Mouse (Mus musculus) spleen, adult 2 months (tissue): ENCODE data around the gene Itpr1. TPM values are rescaled to one million over a fixed set of nuclear protein-coding genes. Genes with fewer than 3 reads are reported as not detected.
"Not testable (repeated sequence)": the region's sequence is repeated elsewhere in the genome, so short reads cannot be mapped to it uniquely, and the experiment has no call there.

Experiments
- DNase-seq, 2 experiments: peaks; one replicate each; pipeline versions ENCODE4 v3.0.0 to v3.0.0-alpha.2; 2012 to 2021; ENCODE audit warnings: low spot score in 2 of 2, low read depth in 1 of 2
- H3K27ac ChIP-seq: fragments of 200-500 bp; 2 replicates; pipeline ENCODE4 v1.5.1; 2012; ENCODE audit warnings: low read length, inconsistent platforms; ENCODE audit not compliant: insufficient read depth
- H3K27me3 ChIP-seq: fragments of 200-500 bp; 2 replicates; pipeline ENCODE4 v1.6.1; 2012; ENCODE audit warnings: mild to moderate bottlenecking, moderate library complexity, low read length, inconsistent platforms; ENCODE audit not compliant: control insufficient read depth, insufficient read depth
- H3K36me3 ChIP-seq: fragments of 200-500 bp; 2 replicates; pipeline ENCODE4 v1.6.1; 2012; ENCODE audit warnings: mild to moderate bottlenecking, low read length, inconsistent platforms; ENCODE audit not compliant: control insufficient read depth, insufficient read depth
- H3K4me1 ChIP-seq: fragments of 200-500 bp; 2 replicates; pipeline ENCODE4 v1.6.1; 2011; ENCODE audit warnings: inconsistent platforms; ENCODE audit not compliant: control insufficient read depth, insufficient read depth, insufficient read length
- H3K4me3 ChIP-seq: fragments of 200-500 bp; 2 replicates; pipeline ENCODE4 v1.5.1; 2011; ENCODE audit warnings: mild to moderate bottlenecking, inconsistent platforms; ENCODE audit not compliant: insufficient read depth, insufficient read length; ENCODE audit errors: extremely low read depth
- CTCF ChIP-seq: fragments of 200-500 bp; IDR thresholded peaks from 2 replicates; pipeline ENCODE4 v1.5.1; 2011; ENCODE audit warnings: mild to moderate bottlenecking, inconsistent platforms; ENCODE audit not compliant: insufficient read depth, insufficient read length, insufficient replicate concordance; ENCODE audit errors: extremely low read depth
- POLR2A ChIP-seq: fragments of 200-500 bp; IDR thresholded peaks from 2 replicates; pipeline ENCODE4 v1.6.1; 2011; ENCODE audit warnings: low read depth, low read length, inconsistent platforms
- WGBS: fragments of 180-500 bp; shearing (Covaris S2); methylation state at CpG from one replicate; pipeline ENCODE4 v1.1.7; 2018; 5-methylcytosine and 5-hydroxymethylcytosine counted together
- polyA plus RNA-seq: library from polyadenylated mRNA; depleted of rRNA; stranded (reverse); fragments of >200 nt; gene quantifications from 2 replicates; pipeline ENCODE4 v1.2.3, GENCODE M21; 2012

Gene Itpr1
- polyA plus RNA-seq, 1 experiment: 17.9 TPM

DNA sequence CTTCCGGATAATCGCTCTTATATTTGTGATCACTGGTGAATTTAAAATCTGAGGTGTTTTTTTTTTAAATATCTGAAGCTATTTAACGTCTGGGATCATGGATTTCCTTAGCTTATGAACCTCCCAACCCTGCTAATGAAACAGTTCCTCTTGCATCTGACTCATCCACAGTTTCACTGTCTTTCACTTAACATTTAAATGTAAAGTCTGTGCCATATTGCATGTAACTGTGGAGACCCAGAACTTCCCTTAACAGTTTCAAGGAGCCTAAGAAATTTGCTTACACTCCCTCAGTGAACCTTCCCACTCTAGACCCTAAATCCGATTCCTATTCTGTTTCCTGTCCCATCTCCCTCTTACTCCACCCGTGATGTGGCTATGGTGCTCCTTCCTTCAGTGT is 342.0 kb downstream of the Itpr1 start:
- WGBS: 83% methylated on average over 5 of the region's 5 CpGs
- Histone ChIP-seq H3K27me3 (no peaks in the 10 kb centered on the region), H3K36me3 (no peaks in the 10 kb centered on the region), H3K4me1 (peaks cover 4% of the 10 kb centered on the region; the same call in 1 of the 2 replicates), H3K27ac (no peak overlapping the region), H3K4me3 (no peak overlapping the region)
- no peak for TF ChIP-seq CTCF
- TF ChIP-seq POLR2A: no peak
- no peak for DNase-seq

DNA sequence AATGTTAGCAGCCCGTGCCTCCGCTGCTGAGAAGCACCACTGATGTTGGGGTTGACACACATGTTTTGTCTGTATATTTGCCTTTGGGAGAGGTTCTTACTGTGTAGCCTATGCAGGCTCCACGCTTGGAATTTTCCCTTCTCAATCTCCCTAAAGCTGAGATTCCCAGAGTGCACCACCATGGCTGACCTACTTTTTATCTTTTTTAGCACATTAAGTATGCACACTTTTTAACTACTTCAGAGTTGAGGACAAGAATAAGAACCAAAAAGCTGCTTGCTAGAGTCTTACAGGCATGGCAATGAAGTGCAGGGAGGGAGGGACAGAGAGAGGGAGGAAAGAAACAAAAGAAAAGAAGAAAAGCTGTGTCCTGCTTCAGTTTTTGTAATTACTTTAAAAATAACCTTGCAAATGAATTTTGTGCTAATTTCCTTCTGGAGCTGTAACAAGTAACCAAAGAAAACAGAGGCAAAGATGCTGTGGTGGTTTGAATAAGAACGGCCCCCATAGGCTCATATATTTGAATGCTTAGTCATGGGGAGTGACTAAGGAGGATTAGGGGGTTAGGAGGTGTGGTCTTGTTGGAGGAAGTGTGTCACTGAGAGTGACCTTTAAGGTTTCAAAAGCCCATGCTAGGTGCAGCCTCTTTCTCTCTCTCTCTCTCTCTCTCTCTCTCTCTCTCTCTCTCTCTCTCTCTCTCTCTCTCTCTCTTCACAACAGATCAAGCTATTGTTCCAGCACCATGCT is 344.9 kb downstream of the Itpr1 start:
- H3K27ac ChIP-seq: no peak overlapping the region
- peaks cover 4% of the 10 kb centered on the region; the same call in 1 of the 2 replicates for H3K4me1 ChIP-seq
- WGBS: 92% methylated on average over 4 of the region's 4 CpGs
- no peak for DNase-seq
- no peaks in the 10 kb centered on the region for H3K27me3 ChIP-seq
- no peak overlapping the region for H3K4me3 ChIP-seq
- TF ChIP-seq CTCF (no peak), POLR2A (no peak)
- H3K36me3 ChIP-seq: no peaks in the 10 kb centered on the region

DNA sequence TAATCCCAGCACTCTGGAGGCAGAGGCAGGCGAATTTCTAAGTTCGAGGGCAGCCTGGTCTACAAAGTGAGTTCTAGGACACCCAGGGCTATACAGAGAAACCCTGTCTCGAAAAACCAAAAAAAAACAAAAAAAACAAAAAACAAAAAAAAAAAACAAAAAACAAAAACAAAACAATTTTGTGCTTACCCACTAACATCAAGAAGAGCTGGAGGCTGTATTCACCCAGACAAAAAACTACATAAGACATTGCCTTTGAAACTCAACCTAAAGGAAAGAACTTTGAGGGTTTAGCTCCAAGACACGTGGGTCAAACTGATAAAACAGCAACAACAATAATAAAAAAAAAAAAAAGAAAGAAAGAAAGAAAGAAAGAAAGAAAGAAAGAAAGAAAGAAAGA is 346.3 kb downstream of the Itpr1 start:
- not testable (repeated sequence) for H3K4me1 ChIP-seq, H3K4me3 ChIP-seq, H3K36me3 ChIP-seq, H3K27me3 ChIP-seq, H3K27ac ChIP-seq, DNase-seq
- WGBS: 88% methylated on average over 4 of the region's 4 CpGs

DNA sequence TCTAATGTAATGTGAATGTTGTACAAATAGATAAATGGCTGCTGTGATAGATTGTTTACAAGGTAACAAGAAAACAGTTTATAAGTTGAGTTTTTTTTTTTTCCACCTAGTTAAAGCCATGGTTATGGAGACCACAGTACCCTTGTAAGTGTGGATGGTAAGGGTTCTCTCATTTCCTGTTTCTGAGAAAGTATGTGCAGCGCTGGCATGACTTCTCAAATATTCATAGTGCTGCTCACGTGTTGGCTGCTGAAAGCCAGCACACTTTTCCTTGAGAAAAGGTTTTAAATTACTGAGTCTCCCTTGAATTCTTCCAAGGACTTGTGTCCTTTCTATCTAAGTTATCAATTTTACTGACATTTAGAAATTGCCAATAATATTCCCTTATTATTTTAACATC is 350.1 kb downstream of the Itpr1 start:
- TF ChIP-seq CTCF (no peak), POLR2A (no peak)
- Histone ChIP-seq H3K4me1 (peaks cover 8% of the 10 kb centered on the region; the same call in 1 of the 2 replicates), H3K36me3 (no peaks in the 10 kb centered on the region), H3K27me3 (no peaks in the 10 kb centered on the region), H3K27ac (no peak overlapping the region), H3K4me3 (no peak overlapping the region)
- no peak for DNase-seq
- 34% methylated on average over 2 of the region's 2 CpGs for WGBS

DNA sequence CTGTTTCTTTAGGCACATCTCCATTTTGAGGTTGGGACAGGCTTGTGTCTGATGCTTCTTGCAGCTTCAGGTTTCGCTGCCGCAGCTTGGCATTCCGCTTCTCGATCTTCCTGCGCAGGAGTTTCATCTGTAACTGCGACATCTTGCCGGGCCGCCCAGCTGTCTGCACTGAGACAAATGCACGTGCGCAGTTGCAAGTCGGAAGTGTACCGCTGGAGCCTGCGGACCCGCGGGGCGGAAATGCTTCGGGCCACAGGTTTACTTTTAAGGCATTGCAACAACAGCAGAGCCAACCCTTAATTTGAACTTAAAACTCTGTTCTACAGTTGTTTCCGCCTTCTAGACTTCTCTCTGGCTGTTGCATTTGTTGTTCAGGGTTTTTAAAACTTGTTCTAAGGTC is 352.6 kb downstream of the Itpr1 start:
- not testable (repeated sequence) for H3K27me3 ChIP-seq, H3K27ac ChIP-seq, DNase-seq, H3K36me3 ChIP-seq, H3K4me3 ChIP-seq, H3K4me1 ChIP-seq
- 94% methylated on average over 18 of the region's 18 CpGs for WGBS

DNA sequence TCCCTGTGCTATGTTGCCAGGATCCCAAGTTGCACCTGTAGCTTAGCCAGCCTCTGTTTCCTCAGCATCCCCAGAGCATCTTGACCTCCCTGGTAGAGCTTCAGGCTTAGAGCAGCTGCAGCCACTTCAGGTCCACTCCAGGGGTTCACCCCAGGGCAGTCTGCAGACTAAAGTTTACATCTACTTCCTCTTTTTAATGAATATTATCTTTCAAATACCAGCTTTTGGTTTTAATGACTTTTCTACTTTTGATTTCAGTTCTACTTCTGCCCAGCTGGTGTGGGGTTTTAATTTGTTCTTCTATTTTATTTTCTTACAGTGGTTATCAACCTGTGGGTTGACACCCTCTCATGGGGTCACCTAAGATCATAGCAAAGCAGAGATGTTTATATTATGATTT is 353.7 kb downstream of the Itpr1 start:
- Histone ChIP-seq H3K4me3 (no peak overlapping the region), H3K36me3 (no peaks in the 10 kb centered on the region), H3K27ac (no peak overlapping the region), H3K27me3 (no peaks in the 10 kb centered on the region), H3K4me1 (peaks cover 17% of the 10 kb centered on the region)
- peak in 1 of 2 experiments; percentile 9 for DNase-seq
- no peak for TF ChIP-seq POLR2A
- no peak for TF ChIP-seq CTCF

DNA sequence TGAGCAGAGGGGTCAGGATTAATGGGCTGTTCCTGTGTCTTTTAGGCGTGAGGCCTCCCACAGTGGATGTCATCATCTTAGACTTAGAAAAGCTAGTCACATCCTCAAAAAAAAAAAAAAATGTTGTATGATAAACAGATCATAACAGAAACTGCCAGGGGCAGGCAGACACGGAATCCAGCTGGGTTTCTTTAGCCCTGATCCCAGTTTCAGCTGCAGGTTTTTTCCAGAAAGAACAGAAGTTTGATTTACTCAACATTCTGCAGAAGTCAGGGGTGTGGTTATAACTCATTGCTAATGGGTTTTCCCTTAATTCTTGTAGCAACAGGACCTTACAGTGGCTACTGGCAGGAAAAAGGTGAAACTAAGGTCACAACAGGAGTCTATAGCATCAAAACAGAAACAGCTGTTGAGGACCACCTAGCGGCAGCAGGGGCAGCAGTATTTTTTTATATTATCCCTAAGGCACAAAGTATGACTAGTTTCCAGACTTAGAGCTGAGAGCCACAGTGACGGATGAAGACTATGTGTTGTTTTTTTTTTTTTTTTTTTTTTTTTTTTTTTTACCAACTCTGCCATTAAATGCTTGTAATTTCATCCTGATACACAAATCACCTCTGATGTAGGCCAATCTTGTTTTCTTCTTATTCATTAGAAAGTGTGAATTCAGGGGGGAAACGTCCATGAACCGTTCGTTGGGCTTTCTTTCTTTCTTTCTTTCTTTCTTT is 356.7 kb downstream of the Itpr1 start:
- no peak overlapping the region for H3K4me3 ChIP-seq
- TF ChIP-seq CTCF (no peak), POLR2A (no peak)
- H3K4me1 ChIP-seq: peaks cover 25% of the 10 kb centered on the region

More for the DNA sequence above, 356.7 kb downstream of the Itpr1 start:
- no peak for DNase-seq
- Histone ChIP-seq H3K27ac (no peak overlapping the region), H3K36me3 (no peaks in the 10 kb centered on the region), H3K27me3 (no peaks in the 10 kb centered on the region)
- WGBS: 79% methylated on average over 7 of the region's 7 CpGs
